In genomic region chr3:150610681-150611101, GRCm38 (mm10) we compare ENCODE assay signal across 7 mouse cellular contexts.
DNase-seq lines count a peak whose midpoint lies in the region; ATAC-seq and TF ChIP-seq lines count a peak whose summit lies in the region.

No protein-coding gene starts in this region.

- no peaks in the 10 kb centered on the region for H3K9me3 ChIP-seq in forebrain, embryonic 16.5 days (ENCODE audit: control insufficient read depth, low read length)
- H3K9me3 ChIP-seq in heart, embryonic 16.5 days (replicated peaks; ENCODE audit: control insufficient read depth, low read length) = no peaks in the 10 kb centered on the region

- TF ChIP-seq CTCF in left cerebral cortex, adult 2 months (IDR thresholded peaks at IDR 0.05) = no peak

- no peaks in the 10 kb centered on the region for H3K4me1 ChIP-seq in forebrain, embryonic 16.5 days (replicated peaks; ENCODE audit: control insufficient read depth, insufficient read depth, low read length)
- no peaks in the 10 kb centered on the region for H3K4me1 ChIP-seq in heart, embryonic 16.5 days (ENCODE audit: control insufficient read depth, insufficient read depth, low read length)

- H3K27me3 ChIP-seq in forebrain, embryonic 16.5 days (replicated peaks; ENCODE audit: control insufficient read depth, insufficient read depth, low read length) = no peaks in the 10 kb centered on the region
- H3K27me3 ChIP-seq in heart, embryonic 16.5 days (ENCODE audit: control insufficient read depth, insufficient read depth, low read length) = no peaks in the 10 kb centered on the region

- peak; percentile 83 for ATAC-seq in forebrain, embryonic 16.5 days
- peak; percentile 83 for ATAC-seq in heart, embryonic 16.5 days (replicated peaks; ENCODE audit: extremely low read depth, insufficient read depth, low FRiP score)

- WGBS in forebrain, embryonic 16.5 days = 59% methylated on average over 15 of the region's 15 CpGs
- WGBS in heart, embryonic 16.5 days = 18% methylated on average over 15 of the region's 15 CpGs

- peak overlapping the region; percentile 1; the same call in 1 of the 2 replicates for H3K27ac ChIP-seq in forebrain, embryonic 16.5 days (ENCODE audit: low read length)
- peak overlapping the region; percentile 51 for H3K27ac ChIP-seq in heart, embryonic 16.5 days (ENCODE audit: low read length)
- no peak overlapping the region; the same call in 1 of the 2 replicates for H3K27ac ChIP-seq in left cerebral cortex, adult 2 months

- peak overlapping the region; percentile 39 for H3K4me2 ChIP-seq in forebrain, embryonic 16.5 days (ENCODE audit: low read length)
- peak overlapping the region; percentile 59 for H3K4me2 ChIP-seq in heart, embryonic 16.5 days (ENCODE audit: low read depth, low read length)

- DNase-seq in NIH3T3 (ENCODE audit: low read depth) = peak; percentile 89
- peak; percentile 53 for DNase-seq in brain, adult 2 months (ENCODE audit: low read depth, low spot score)
- peak; percentile 40 to 50 for DNase-seq in left cerebral cortex, adult 2 months (ENCODE audit: extremely low spot score in 1 of 2, low spot score in 2 of 2)
- peak; percentile 85 to 94 for DNase-seq in lung, postnatal 4 days
- peak; percentile 27 for DNase-seq in urinary bladder, adult 2 months (ENCODE audit: low spot score)

- H3K4me3 ChIP-seq in forebrain, embryonic 16.5 days (replicated peaks; ENCODE audit: low read length) = 0 out of 2 replicates have a peak overlapping the region, but pooled peaks have one; percentile 3
- peak overlapping the region; percentile 46 for H3K4me3 ChIP-seq in heart, embryonic 16.5 days (ENCODE audit: low read length)
- peak overlapping the region; percentile 43 for H3K4me3 ChIP-seq in left cerebral cortex, adult 2 months

- intact Hi-C loops in left cerebral cortex, adult 2 months (cut with DNase I) = no loop called here

- H3K36me3 ChIP-seq in forebrain, embryonic 16.5 days (ENCODE audit: control insufficient read depth, insufficient read depth) = no peaks in the 10 kb centered on the region
- no peaks in the 10 kb centered on the region for H3K36me3 ChIP-seq in heart, embryonic 16.5 days (ENCODE audit: control insufficient read depth, insufficient read depth)

- H3K9ac ChIP-seq in forebrain, embryonic 16.5 days (replicated peaks; ENCODE audit: low read depth, low read length) = no peak overlapping the region
- H3K9ac ChIP-seq in heart, embryonic 16.5 days (ENCODE audit: low read length) = peak overlapping the region; percentile 53

Comparison
In these comparisons a context has a peak if more than half of its experiments do, and no peak if none do; other contexts are left out.
1. DNase-seq: peak in every context shown above with its lines; median percentile 90 in lung, postnatal 4 days; 89 in NIH3T3; 53 in brain, adult 2 months; 45 in left cerebral cortex, adult 2 months; 27 in urinary bladder, adult 2 months.